Mouse (Mus musculus): ENCODE results near the gene 1700066M21Rik. TPM values are rescaled to one million over a fixed set of nuclear protein-coding genes. Genes with fewer than 3 reads are reported as not detected.

The 1700066M21Rik gene
- polyA plus RNA-seq (2012; rRNA removed) = 2.9 and 4.3 TPM in 2 replicates
- 8.2 and 9.3 TPM in 2 replicates for polyA plus RNA-seq (2014; fragmentation: Nextera tagmentation; extraction: Ambion mirVana)

DNA sequence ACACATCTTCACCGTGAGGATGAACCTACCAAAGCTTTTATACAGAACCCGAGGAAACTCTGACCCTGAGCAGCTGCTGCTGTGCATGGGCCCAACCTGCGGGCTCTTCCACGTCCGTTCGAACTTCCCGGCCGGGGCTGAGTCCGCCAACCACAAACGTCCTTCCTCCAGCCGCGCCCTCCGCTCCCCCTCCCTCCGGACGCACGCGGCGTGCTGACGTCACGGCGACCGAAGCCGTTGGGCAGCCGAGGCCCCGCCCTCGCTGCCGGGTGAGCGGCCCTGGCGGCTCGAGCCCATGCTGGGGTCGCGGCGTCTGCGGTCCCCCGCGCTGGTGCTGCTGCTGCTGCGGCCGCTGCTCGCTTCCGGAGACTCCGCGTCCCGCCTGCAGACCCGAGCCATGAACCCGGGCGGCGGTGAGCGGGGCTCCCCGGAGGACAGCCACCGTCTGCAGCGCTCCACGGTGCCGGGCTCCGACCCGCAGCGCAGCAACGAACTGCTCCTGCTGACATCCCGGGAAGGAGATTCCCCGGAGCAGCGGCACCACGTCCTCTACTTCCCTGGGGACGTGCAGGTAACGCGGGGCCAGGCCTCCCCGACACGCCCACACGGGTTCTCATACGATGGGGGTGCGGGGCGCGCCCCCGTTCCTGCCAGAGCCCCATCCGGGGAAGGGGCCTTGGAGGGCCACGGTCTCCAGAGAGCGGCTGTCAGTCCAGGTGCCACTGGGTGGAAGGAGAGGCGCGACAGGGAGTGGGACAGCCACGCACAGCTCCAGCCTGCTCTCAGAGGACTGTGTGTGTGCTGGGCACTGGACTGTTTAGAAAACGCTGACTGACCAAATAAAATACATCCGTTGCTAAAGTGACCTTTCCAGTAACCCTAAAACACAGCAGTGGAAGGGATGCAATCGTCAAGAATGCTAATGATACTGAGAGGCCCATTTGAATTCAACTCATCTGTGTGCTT lies at the start of gene 1700066M21Rik:
TSS of gene 1700066M21Rik (plus strand) at position 245 of the 966 bp plus-strand sequence.
- Histone ChIP-seq H3K4me1 (replicated peaks; ENCODE audit: control insufficient read depth in 2 of 2, insufficient read depth in 2 of 2, low read length in 1 of 2) (peaks cover 2 to 8% of the 10 kb centered on the region in 2 experiments; a peak in 3 of 4 replicates), H3K4me2 (ENCODE audit: low read depth) (peak within 1 kb of the TSS; percentile 86), H3K4me3 (ENCODE audit: insufficient read depth in 1 of 2, low read depth in 2 of 2, low read length in 2 of 2) (peak within 1 kb of the TSS; percentile 88 to 92), H3K9me3 (ENCODE audit: control insufficient read depth, low read length) (no peaks in the 10 kb centered on the region), H3K36me3 (replicated peaks; ENCODE audit: control insufficient read depth, insufficient read depth, low read depth) (no peaks in the 10 kb centered on the region), H3K27ac (peak within 1 kb of the TSS; percentile 59), H3K9ac (replicated peaks) (peak within 1 kb of the TSS; percentile 89), H3K27me3 (ENCODE audit: control insufficient read depth, insufficient read depth, low read length) (no peaks in the 10 kb centered on the region)
- under 1% methylated on average over 81 of the region's 81 CpGs for WGBS (ENCODE audit: insufficient replicate concordance)
- TF ChIP-seq CTCF (IDR thresholded peaks at IDR 0.05; ENCODE audit: low read depth) (no peak), EP300 (IDR thresholded peaks at IDR 0.05; ENCODE audit: low read depth) (no peak)
- DNase-seq (ENCODE audit: low read depth in 3 of 3, low spot score in 3 of 3) = peak; percentile 82 to 83 (median 83)
- ATAC-seq (ENCODE audit: insufficient read depth) = peak; percentile 95

DNA sequence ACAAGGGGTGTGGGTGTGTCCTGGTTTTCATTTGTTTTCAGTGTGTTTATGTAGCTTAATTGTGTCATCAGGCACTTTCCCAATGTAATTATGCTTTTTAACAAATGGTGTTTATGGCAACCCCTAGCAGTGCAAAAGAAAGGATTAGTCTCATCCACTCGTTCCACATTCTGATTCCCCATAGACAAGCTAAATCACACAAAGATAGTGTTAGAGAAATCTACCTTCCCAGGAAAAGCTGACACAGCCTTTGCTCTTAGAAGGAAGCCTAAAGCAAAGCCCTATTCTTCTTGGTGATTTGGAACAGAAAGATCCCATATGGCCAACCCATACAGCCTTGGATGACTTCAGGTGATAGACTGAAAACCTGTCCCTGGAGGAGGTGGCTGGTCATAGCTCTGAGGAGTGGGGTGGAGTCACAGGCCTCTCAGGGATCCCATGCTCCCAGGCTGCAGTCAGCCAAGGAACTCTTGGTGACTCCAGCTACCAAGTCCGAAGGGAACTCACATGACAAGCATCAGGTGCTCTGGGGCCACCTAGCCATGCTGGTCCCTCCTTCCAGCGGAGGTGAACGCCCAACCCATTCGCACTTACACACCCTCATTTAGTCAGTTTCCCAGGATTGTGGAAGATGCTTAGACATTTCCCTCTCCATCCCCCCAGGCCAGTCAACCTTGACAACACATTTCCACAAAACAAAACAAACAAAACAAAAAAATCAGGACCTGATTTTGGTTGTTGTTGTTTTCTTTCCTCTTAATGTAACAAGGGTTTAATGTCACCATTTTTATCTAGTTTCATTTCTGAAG lies 47.9 kb upstream of the 1700066M21Rik start:
- TF ChIP-seq CTCF (IDR thresholded peaks at IDR 0.05; ENCODE audit: low read depth) (no peak), EP300 (IDR thresholded peaks at IDR 0.05; ENCODE audit: low read depth) (no peak)
- 63% methylated on average over 5 of the region's 5 CpGs for WGBS (ENCODE audit: insufficient replicate concordance)
- Histone ChIP-seq H3K9me3 (ENCODE audit: control insufficient read depth, low read length) (no peaks in the 10 kb centered on the region), H3K4me3 (ENCODE audit: insufficient read depth in 1 of 2, low read depth in 2 of 2, low read length in 2 of 2) (no peak overlapping the region), H3K36me3 (replicated peaks; ENCODE audit: control insufficient read depth, insufficient read depth, low read depth) (no peaks in the 10 kb centered on the region), H3K9ac (replicated peaks) (no peak overlapping the region), H3K27ac (no peak overlapping the region), H3K27me3 (ENCODE audit: control insufficient read depth, insufficient read depth, low read length) (no peaks in the 10 kb centered on the region), H3K4me1 (replicated peaks; ENCODE audit: control insufficient read depth in 2 of 2, insufficient read depth in 2 of 2, low read length in 1 of 2) (no peaks in the 10 kb centered on the region), H3K4me2 (ENCODE audit: low read depth) (no peak overlapping the region)
- DNase-seq (ENCODE audit: low read depth in 3 of 3, low spot score in 3 of 3) = no peak
- ATAC-seq (ENCODE audit: insufficient read depth) = no peak

DNA sequence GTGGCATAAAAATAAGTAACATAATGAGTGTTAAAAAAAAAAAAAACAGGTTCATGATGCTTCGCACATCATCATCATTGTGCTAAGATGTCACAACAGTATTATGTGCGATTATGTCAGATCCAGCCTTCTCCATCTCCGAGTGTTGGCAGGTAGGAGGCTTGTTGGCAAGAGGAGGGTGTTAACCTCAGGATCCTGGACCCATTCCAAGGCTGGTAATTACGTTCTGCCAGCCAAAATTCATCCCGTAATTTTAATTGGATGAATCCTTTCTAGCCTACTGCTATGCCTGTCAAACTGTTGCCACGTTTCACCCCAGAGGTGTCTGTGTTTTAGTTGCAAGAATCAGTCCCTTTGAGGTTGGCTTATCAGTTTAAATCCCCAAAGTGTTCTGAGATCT lies 47.2 kb upstream of the 1700066M21Rik start:
- no peaks in the 10 kb centered on the region for H3K4me1 ChIP-seq (replicated peaks; ENCODE audit: control insufficient read depth in 2 of 2, insufficient read depth in 2 of 2, low read length in 1 of 2)
- ATAC-seq (ENCODE audit: insufficient read depth) (no peak), DNase-seq (ENCODE audit: low read depth in 3 of 3, low spot score in 3 of 3) (no peak)
- H3K9me3 ChIP-seq (ENCODE audit: control insufficient read depth, low read length) = no peaks in the 10 kb centered on the region
- no peak for TF ChIP-seq CTCF (IDR thresholded peaks at IDR 0.05; ENCODE audit: low read depth)
- no peak for TF ChIP-seq EP300 (IDR thresholded peaks at IDR 0.05; ENCODE audit: low read depth)
- H3K4me2 ChIP-seq (ENCODE audit: low read depth) = no peak overlapping the region
- no peaks in the 10 kb centered on the region for H3K36me3 ChIP-seq (replicated peaks; ENCODE audit: control insufficient read depth, insufficient read depth, low read depth)
- WGBS (ENCODE audit: insufficient replicate concordance) = 63% methylated on average over 6 of the region's 6 CpGs
- no peaks in the 10 kb centered on the region for H3K27me3 ChIP-seq (ENCODE audit: control insufficient read depth, insufficient read depth, low read length)
- H3K4me3 ChIP-seq (ENCODE audit: insufficient read depth in 1 of 2, low read depth in 2 of 2, low read length in 2 of 2) = no peak overlapping the region
- no peak overlapping the region for H3K9ac ChIP-seq (replicated peaks)
- no peak overlapping the region for H3K27ac ChIP-seq

DNA sequence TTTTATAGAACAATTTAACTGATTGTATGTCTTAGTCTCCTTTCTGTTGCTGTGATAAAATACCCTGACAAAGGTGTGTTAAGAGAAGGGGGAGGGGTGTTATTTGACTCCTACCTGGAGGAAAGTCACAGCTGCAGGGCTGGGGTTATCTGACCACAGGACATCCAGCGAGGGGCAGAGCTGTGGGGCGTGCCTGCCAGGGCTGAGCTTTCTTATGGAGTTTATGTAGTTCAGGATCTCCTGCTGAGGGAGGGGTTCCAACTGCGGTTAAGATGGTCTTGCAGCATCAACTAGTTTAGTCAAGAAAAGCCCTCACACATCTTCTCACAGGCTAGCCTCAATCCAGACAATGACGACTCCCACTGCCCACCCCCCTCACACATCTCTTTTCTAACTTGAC lies 45.4 kb upstream of the 1700066M21Rik start:
- Histone ChIP-seq H3K27ac (no peak overlapping the region), H3K27me3 (ENCODE audit: control insufficient read depth, insufficient read depth, low read length) (no peaks in the 10 kb centered on the region), H3K4me3 (ENCODE audit: insufficient read depth in 1 of 2, low read depth in 2 of 2, low read length in 2 of 2) (no peak overlapping the region), H3K4me2 (ENCODE audit: low read depth) (no peak overlapping the region), H3K9ac (replicated peaks) (no peak overlapping the region), H3K9me3 (ENCODE audit: control insufficient read depth, low read length) (no peaks in the 10 kb centered on the region), H3K4me1 (replicated peaks; ENCODE audit: control insufficient read depth in 2 of 2, insufficient read depth in 2 of 2, low read length in 1 of 2) (no peaks in the 10 kb centered on the region), H3K36me3 (replicated peaks; ENCODE audit: control insufficient read depth, insufficient read depth, low read depth) (no peaks in the 10 kb centered on the region)
- no peak for ATAC-seq (ENCODE audit: insufficient read depth)
- 9% methylated on average over 4 of the region's 4 CpGs for WGBS (ENCODE audit: insufficient replicate concordance)
- TF ChIP-seq CTCF (IDR thresholded peaks at IDR 0.05; ENCODE audit: low read depth) (no peak), EP300 (IDR thresholded peaks at IDR 0.05; ENCODE audit: low read depth) (no peak)
- DNase-seq (ENCODE audit: low read depth in 3 of 3, low spot score in 3 of 3) = no peak

All from liver, embryonic 14.5 days (tissue).